Mouse (Mus musculus) megakaryocyte progenitor cell, adult 5-6 weeks (primary cell): ENCODE measurements around the gene Shc3. TPM values are rescaled to one million over a fixed set of nuclear protein-coding genes. Genes with fewer than 3 reads are reported as not detected.

Experiments used
- ATAC-seq: replicated peaks from 2 replicates; pipeline ENCODE4 v1.8.0; 2016; ENCODE audit warnings: mild to moderate bottlenecking, moderate TSS enrichment, inconsistent platforms; ENCODE audit not compliant: poor library complexity
- total RNA-seq, 2 experiments: library from RNA; stranded (forward) in 1 of 2; stranded (reverse) in 1 of 2; fragments of 157-497, 149-512 nt in 1 of 2; fragments of 200-1000 nt in 1 of 2; gene quantifications; 2 replicates each; pipeline versions ENCODE4 v1.2.3 to v1.2.4; 2015 to 2017

The Shc3 gene
- total RNA-seq, 2 experiments from 2014 or later, result not detected

DNA sequence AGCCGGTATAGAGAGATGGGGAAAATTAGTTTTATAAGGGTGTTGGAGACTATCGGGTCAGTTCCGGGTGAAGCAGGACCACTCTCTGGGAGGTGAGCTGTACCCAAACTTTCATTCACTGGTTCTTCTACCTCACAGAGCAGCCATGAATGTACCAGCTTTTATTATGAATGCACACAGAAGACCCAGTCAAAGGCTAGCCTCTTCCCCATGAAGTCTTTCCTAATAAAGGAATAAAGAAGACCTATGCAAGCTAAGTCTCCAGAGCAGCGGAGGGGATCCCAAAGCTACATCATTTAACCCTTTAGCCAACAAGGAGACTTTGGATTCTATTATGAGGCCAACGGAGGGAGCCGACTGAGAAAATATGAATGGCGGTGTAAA, 458 bp upstream of the Shc3 start:
- ATAC-seq, result no peak

GRCm38 (mm10) chr13:51568501-51568901, 718 bp downstream of the Shc3 start:
- ATAC-seq, result no peak

DNA sequence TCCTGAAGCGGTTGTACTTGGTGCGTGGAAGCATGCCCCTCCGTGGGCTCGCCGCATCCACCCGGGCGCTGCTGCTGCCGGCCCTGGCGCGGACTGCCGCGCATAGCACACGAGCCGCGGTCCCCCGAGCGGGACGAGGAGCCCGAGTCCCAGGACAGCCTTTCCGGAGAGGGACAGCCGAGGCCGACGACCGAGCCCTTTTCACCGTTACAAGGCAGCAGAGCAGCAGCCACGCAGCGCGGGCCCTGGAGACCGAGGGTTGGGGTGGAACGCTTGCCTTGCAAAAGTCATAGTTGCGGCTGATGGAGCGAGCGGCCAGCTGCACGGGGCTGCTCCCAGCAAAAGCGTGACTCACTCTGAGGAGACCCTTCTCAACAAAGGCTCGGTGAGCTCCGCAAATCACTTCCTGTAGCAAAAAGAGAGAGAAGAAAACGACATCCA, 1.8 kb downstream of the Shc3 start:
- ATAC-seq, result no peak

- no peak for ATAC-seq
Observed at GRCm38 (mm10) chr13:51567078-51567395, 2.2 kb downstream of the Shc3 start.

DNA sequence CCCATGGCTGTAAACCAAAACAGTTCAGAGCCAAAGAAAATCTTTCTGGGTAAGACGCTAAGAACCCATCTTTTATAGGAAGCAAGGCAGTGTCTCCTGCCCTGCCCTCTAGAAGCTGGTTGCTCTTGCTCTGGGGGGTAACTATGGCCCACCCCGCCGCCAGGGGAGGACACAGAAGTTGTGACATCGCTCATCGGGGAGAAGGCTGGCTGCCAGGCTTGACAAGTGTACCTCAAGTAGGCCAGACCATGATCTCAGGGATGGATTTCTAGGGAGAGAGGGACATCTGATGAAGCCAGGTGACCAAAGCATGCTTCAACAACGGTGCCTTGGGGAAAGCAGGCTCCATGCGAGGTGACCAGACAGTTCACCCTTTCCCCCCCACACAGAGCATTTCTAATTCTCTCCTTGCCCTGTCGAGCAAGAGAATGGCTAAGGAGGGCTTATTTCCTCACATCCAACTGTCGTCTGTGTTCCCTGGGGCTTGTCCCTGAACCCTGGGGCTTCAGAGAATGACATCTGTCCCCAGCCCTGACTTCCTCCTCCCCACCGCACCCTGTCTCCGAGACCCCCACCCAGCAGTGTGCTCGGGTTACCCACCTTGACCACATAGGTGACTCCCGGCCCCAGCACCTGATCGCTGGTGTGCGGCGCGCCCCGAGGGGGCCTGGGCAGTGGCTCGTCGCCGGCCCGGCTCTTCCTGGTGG, 2.7 kb downstream of the Shc3 start:
- no peak for ATAC-seq

DNA sequence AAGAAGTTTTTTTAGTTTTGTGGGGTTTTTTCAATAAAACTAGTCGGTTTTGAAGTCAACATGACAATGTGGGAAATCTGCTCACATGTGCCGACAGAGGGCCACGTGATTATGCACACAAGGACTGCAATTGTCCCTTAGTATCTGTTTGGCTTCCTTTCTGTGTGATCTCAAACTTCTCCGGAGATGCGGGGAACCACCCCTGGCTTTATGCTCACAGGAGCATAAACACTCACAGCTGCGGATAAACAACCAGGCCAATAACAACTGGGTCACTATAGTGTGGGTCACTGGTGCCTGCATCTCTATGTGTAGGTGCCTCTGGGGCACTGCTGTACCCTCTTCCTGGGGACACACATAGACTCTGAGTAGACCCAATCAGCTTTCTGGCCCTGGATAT, 4.5 kb downstream of the Shc3 start:
- ATAC-seq, result no peak

DNA sequence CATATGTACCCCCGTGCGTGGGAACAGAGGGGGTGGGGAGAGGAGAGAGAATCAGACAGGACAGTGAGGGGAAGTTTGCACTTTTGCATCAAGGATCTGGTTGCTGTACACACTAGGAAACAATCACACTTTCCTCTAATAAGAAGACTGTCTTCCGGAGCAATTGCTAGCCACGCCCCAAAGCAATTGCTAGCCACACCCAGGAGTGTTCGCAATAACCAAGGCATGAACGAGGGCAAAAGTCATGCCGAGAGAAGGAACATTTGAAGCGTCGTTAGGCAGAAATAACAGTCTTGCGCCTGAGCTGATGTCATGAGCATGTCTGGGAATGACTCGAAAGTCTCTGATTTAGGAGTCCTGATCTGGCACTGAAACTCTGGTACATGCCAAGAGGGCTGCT, 15.9 kb downstream of the Shc3 start:
- ATAC-seq, result no peak

- ATAC-seq, result no peak
Observed at GRCm38 (mm10) chr13:51552233-51552632, 17.0 kb downstream of the Shc3 start.

GRCm38 (mm10) chr13:51551824-51552223, 17.4 kb downstream of the Shc3 start:
- ATAC-seq, result no peak

DNA sequence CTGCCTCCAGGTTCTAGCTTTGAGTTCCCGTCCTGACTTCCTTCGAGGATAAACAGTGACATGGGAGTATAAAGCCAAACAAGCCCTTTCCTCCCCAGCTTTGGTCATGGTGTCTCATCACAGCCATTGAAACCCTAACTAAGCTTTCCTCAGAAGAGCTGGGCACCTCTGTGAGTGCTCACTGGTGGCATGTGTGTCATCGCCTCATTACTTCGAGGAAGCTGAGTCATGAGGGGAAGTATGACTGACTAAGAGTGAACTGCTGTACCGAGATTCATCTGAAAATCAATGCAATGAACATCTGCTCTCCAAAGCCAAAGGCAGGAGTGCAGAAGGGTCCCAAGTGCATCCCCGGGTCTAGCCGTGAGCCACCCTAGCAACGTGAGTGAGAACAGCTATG, 29.4 kb downstream of the Shc3 start:
- ATAC-seq, result no peak

DNA sequence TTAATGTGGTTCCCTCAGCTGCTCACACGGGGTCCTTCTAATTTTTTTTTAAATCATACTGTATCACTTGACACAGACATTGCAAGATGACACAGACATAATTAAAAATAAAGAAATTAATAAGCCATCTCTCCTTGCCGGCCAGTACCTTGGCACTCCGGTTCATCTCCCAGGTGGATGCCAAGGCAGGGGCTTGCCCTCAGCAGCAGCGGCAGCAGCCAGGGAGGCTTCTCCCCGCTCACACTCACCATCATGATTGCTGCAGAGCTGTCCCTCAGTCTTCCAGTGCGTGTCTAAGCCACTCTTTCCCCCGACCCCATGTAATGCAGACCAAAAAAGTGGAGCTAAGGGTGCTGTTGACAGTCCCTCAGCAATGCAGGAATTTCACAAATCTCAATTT, 33.9 kb downstream of the Shc3 start:
- no peak for ATAC-seq

GRCm38 (mm10) chr13:51526480-51526879, 42.7 kb downstream of the Shc3 start:
- no peak for ATAC-seq

GRCm38 (mm10) chr13:51524316-51524715, 44.9 kb downstream of the Shc3 start:
- ATAC-seq, result no peak

DNA sequence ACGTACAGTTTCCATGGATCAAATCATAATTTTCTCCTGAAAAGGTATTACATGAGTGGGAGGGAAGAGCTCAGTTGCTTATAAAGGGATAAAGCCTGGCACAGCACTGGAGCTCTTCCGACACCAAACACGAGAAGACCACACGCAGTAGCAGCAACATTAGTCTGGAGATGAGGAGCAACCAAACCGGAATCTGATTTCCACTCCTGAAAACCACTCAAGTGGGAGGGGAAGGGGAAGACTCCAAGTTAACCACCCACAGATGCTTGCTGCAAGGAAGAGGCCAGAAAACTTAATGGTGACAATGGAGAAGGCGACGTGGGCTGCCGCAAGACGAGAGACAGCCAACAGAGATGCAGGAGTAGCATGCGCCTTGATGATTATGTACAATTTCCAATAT, 45.9 kb downstream of the Shc3 start:
- no peak for ATAC-seq

GRCm38 (mm10) chr13:51518880-51519279, 50.3 kb downstream of the Shc3 start:
- 0 out of 2 replicates have a peak, but pooled peaks have one; percentile 26 for ATAC-seq

DNA sequence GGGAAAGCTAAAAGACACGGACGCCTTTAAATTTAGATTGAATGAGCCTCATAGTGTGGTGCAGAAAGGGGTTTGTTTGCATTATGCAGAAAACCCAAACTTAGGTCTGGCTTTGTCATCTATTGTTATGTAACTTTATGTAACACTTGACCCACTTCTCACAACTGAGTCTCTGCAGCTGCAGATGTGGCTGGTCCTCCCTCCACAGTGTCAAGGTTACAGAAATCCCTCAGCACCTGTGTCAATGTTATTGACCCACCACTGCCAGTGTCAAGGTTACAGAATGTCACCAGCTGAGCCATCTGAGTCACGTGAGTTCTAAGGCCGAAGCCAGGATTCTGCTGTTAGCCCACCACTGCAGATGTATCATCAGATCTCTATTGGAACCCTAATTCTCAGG, 51.3 kb downstream of the Shc3 start:
- ATAC-seq, result no peak

GRCm38 (mm10) chr13:51508836-51509235, 60.4 kb downstream of the Shc3 start:
- no peak for ATAC-seq

GRCm38 (mm10) chr13:51505711-51506110, 63.5 kb downstream of the Shc3 start:
- ATAC-seq, result no peak

GRCm38 (mm10) chr13:51499769-51500168, 69.5 kb downstream of the Shc3 start:
- no peak for ATAC-seq

- no peak for ATAC-seq
Observed at GRCm38 (mm10) chr13:51493676-51494075, 75.5 kb downstream of the Shc3 start.

GRCm38 (mm10) chr13:51491649-51492435, 77.4 kb downstream of the Shc3 start:
- ATAC-seq, result peak; percentile 26; the same call in 1 of the 2 replicates

DNA sequence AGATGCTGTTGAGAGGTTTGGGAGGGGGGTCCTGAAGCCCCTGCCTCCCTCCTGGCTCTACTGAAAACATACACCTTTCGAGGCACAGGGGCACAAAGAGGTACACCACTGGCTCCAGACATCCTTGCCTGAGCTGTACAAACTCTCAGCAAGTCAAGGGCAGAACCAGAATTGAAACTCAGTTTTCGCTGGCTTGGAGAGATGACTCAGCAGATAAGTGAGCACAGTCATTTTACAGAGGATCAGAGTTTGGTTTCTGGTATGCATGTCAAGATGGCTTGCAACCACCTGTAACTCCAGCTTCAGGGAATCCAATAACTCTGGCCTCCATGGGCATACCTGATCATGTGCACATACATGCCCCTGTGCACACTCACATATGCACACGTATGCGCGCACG, 79.0 kb downstream of the Shc3 start:
- ATAC-seq, result no peak

- no peak for ATAC-seq
Observed at GRCm38 (mm10) chr13:51488945-51489344, 80.3 kb downstream of the Shc3 start.
